ENCODE assay signal across 21 mouse cellular contexts in the genomic region with DNA sequence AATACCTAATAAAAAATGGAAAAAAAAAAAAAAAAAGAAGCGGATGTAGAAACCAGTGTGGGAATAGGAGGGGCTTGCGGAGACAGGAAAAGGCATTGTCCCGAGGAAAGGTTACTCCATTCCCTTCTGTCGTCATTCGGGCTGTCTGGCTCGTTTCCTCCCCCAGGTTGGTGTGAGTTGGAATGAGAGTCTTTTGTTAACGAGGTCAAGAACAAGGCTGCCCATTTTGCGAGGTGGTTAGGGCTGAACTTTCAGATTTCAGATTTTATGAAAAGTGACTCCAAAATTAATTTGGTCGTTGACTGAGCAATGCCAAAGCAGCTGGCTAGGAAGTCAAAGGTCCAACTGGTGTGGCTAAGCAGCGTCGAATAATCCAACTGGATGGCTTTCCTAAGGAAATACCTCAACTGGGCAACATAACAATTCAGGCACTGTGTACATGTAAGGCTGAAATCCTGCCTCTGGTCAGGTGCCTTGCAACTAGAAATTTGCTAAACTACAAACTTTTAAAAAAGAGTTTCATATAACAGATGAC. TPM values are rescaled to one million over a fixed set of nuclear protein-coding genes. Genes with fewer than 3 reads are reported as not detected.
A peak's percentile ranks its signal among the peaks of the same experiment; 100 is the strongest.
DNase-seq lines count a peak whose midpoint lies in the region; ATAC-seq lines count a peak whose summit lies in the region.
"Had no signal": no experiment of that assay in that cellular context is flagged by ENCODE, and none has a peak within 500 bp of the region (broad histone marks: within the 10 kb centered on the region; RNA-seq: fewer than 3 reads in every experiment).

No protein-coding gene starts in this region.

- peak; percentile 87 for DNase-seq in heart, adult 11 months
- DNase-seq in heart, postnatal 14 days, result no peak
- DNase-seq in fibroblast of lung, adult 2 months (ENCODE audit: low read depth), result peak; percentile 92
- no peak for DNase-seq in layer of hippocampus, adult 8-10 months (ENCODE audit: low spot score in 2 of 2)
- DNase-seq in spleen, adult 18-20 months, result no peak
- DNase-seq: adrenal gland, adult 2 months; adrenal gland, postnatal 10 days; adrenal gland, postnatal 25 days; cerebellum, adult 11 months; cerebellum, adult 18-20 months; cerebellum, adult 9-10 months; cerebellum, postnatal 10 days; cerebellum, postnatal 25 days had no signal

- H3K27me3 ChIP-seq in limb, embryonic 13.5 days, result no peaks in the 10 kb centered on the region
- H3K27me3 ChIP-seq: embryonic facial prominence, embryonic 12.5 days; forebrain, embryonic 13.5 days; forebrain, embryonic 15.5 days; Patski had no signal

- ATAC-seq in limb, embryonic 13.5 days (ENCODE audit: low FRiP score, low read depth), result no peak
- ATAC-seq: activated CD4-positive, CD25-positive, alpha-beta regulatory T cell, adult 4 months; forebrain, embryonic 13.5 days; forebrain, embryonic 15.5 days; Patski had no signal

- peak overlapping the region; percentile 59; the same call in 1 of the 2 replicates for H3K27ac ChIP-seq in limb, embryonic 13.5 days
- H3K27ac ChIP-seq: embryonic facial prominence, embryonic 10.5 days; embryonic facial prominence, embryonic 12.5 days; forebrain, embryonic 10.5 days; forebrain, embryonic 13.5 days; forebrain, embryonic 15.5 days had no signal

- no peak overlapping the region for H3K9ac ChIP-seq in limb, embryonic 13.5 days
- H3K9ac ChIP-seq: embryonic facial prominence, embryonic 12.5 days; forebrain, embryonic 13.5 days; forebrain, embryonic 15.5 days had no signal

- no peak overlapping the region for H3K4me3 ChIP-seq in limb, embryonic 13.5 days
- H3K4me3 ChIP-seq: embryonic facial prominence, embryonic 10.5 days; embryonic facial prominence, embryonic 12.5 days; forebrain, embryonic 10.5 days; forebrain, embryonic 13.5 days; forebrain, embryonic 15.5 days had no signal

- WGBS in limb, embryonic 13.5 days, result 42% methylated on average over 11 of the region's 11 CpGs

- intact Hi-C loops in heart, postnatal 14 days (cut with DNase I), result no loop called here

- H3K36me3 ChIP-seq in limb, embryonic 13.5 days, result no peaks in the 10 kb centered on the region
- H3K36me3 ChIP-seq: embryonic facial prominence, embryonic 10.5 days; embryonic facial prominence, embryonic 12.5 days; forebrain, embryonic 10.5 days; forebrain, embryonic 15.5 days had no signal

- H3K4me2 ChIP-seq in limb, embryonic 13.5 days (replicated peaks), result no peak overlapping the region
- H3K4me2 ChIP-seq: embryonic facial prominence, embryonic 12.5 days; forebrain, embryonic 13.5 days; forebrain, embryonic 15.5 days had no signal

- H3K9me3 ChIP-seq in limb, embryonic 13.5 days, result no peaks in the 10 kb centered on the region
- H3K9me3 ChIP-seq: embryonic facial prominence, embryonic 10.5 days; embryonic facial prominence, embryonic 12.5 days; forebrain, embryonic 10.5 days; forebrain, embryonic 13.5 days; forebrain, embryonic 15.5 days had no signal

- no peaks in the 10 kb centered on the region for H3K4me1 ChIP-seq in limb, embryonic 13.5 days
- H3K4me1 ChIP-seq: embryonic facial prominence, embryonic 10.5 days; embryonic facial prominence, embryonic 12.5 days; forebrain, embryonic 10.5 days; forebrain, embryonic 13.5 days; forebrain, embryonic 15.5 days had no signal

RNA-seq across cellular contexts. Expression of a gene that starts 50.6 kb away (rescaled TPM):
- total RNA-seq in heart, postnatal 14 days (2021), result 100 to 1,000 TPM; 373 to 414 TPM
- 877 and 879 TPM in 2 replicates for polyA plus RNA-seq in limb, embryonic 13.5 days (2015; fragmentation: Nextera tagmentation; extraction: Ambion mirVana)
- 100 to 1,000 TPM; 324 to 408 (median 347) TPM for total RNA-seq in layer of hippocampus, adult 8-10 months (2022)

Comparison
In these comparisons a context has a peak if more than half of its experiments do, and no peak if none do; other contexts are left out.
1. DNase-seq: peak in heart, adult 11 months (single experiment) and fibroblast of lung, adult 2 months (single experiment); none in heart, postnatal 14 days (0 of 2), layer of hippocampus, adult 8-10 months (0 of 2) and spleen, adult 18-20 months (0 of 2).